9 mouse cellular contexts compared by ENCODE assay signal in the genomic region with DNA sequence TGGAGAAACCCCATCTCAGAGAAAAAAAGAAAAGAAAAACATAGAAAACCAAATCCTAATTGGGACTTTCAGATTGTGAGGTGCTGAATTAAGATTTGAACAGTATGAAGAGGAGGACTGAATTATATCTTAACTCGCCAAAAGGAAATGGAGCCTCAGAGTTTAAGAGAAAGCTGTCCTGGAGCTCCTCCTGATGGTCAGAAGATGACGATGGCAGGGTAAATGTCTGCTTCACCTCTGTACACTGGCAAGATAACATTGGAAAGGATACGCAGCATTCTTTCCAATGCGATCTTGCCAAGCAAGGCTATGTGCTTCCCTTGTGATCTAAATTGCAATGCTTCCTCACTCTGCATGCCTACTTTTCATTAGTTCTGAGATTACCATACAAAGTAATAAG. TPM values are rescaled to one million over a fixed set of nuclear protein-coding genes. Genes with fewer than 3 reads are reported as not detected.
A peak's percentile ranks its signal among the peaks of the same experiment; 100 is the strongest.
DNase-seq lines count a peak whose midpoint lies in the region; ATAC-seq and TF ChIP-seq lines count a peak whose summit lies in the region.
"Had no signal": no experiment of that assay in that cellular context is flagged by ENCODE, and none has a peak within 500 bp of the region (broad histone marks: within the 10 kb centered on the region; RNA-seq: fewer than 3 reads in every experiment).

No protein-coding gene starts in this region.

- H3K4me1 ChIP-seq in kidney, adult 2 months (ENCODE audit: control insufficient read depth, insufficient read depth, low read length): no peaks in the 10 kb centered on the region
- H3K4me1 ChIP-seq in kidney, embryonic 16.5 days (ENCODE audit: insufficient read depth, low read length): no peaks in the 10 kb centered on the region
- H3K4me1 ChIP-seq in CH12.LX (ENCODE audit: control insufficient read depth in 1 of 2, insufficient read depth in 2 of 2): no peaks in the 10 kb centered on the region
- H3K4me1 ChIP-seq in hindbrain, embryonic 11.5 days (replicated peaks; ENCODE audit: control insufficient read depth, insufficient read depth, low read length): no peaks in the 10 kb centered on the region

- in situ Hi-C loops in CH12.LX (cut with MboI; ENCODE audit: low pct_ligation_motif_present, low pct_unique_long_range_greater_than_20kb, low sequenced_read_pairs): loop anchor here (5.0 kb wide), 1 partner anchor 42 kb away; no protein-coding TSS in a partner anchor

- peaks cover 8% of the 10 kb centered on the region for H3K9me3 ChIP-seq in kidney, embryonic 16.5 days (ENCODE audit: low read length)
- peaks cover 4% of the 10 kb centered on the region for H3K9me3 ChIP-seq in CH12.LX (replicated peaks; ENCODE audit: low read length)
- no peaks in the 10 kb centered on the region for H3K9me3 ChIP-seq in hindbrain, embryonic 11.5 days (ENCODE audit: control insufficient read depth, low read length)

- H3K4me3 ChIP-seq in kidney, adult 2 months (ENCODE audit: insufficient read depth, low read depth, low read length): no peak overlapping the region
- H3K4me3 ChIP-seq in kidney, embryonic 16.5 days (ENCODE audit: low read length): no peak overlapping the region
- no peak overlapping the region for H3K4me3 ChIP-seq in CH12.LX (replicated peaks in 1 of 3; ENCODE audit: low read depth in 2 of 3, low read length in 2 of 3, poor library complexity in 1 of 3)
- no peak overlapping the region for H3K4me3 ChIP-seq in hindbrain, embryonic 11.5 days (ENCODE audit: low read depth, low read length)

- no peak for TF ChIP-seq POLR2A in kidney, adult 2 months (IDR thresholded peaks at IDR 0.05; ENCODE audit: low read depth, low read length)
- TF ChIP-seq POLR2A in CH12.LX (IDR thresholded peaks at IDR 0.05; ENCODE audit: low read depth, low read length): no peak
- no peak for TF ChIP-seq POLR2A in brain, embryonic 14.5 days (IDR thresholded peaks at IDR 0.05; ENCODE audit: borderline replicate concordance, extremely low read depth, insufficient read depth, insufficient read length, poor library complexity, severe bottlenecking)

- TF ChIP-seq EP300 in CH12.LX (IDR thresholded peaks at IDR 0.05; ENCODE audit: low read length): no peak

- peak; percentile 83 for TF ChIP-seq RAD21 in CH12.LX (IDR thresholded peaks at IDR 0.05; ENCODE audit: low read depth, low read length)

- DNase-seq in kidney, adult 2 months: peak; percentile 54
- peak; percentile 42 for DNase-seq in CH12.LX (ENCODE audit: extremely low read depth)
- DNase-seq in brain, embryonic 14.5 days (ENCODE audit: low read depth): peak; percentile 1
- DNase-seq in lung, postnatal 25 days (ENCODE audit: low spot score): peak; percentile 39
- no peak for DNase-seq in hindbrain, embryonic 11.5 days (ENCODE audit: low spot score)
- DNase-seq in urinary bladder, postnatal 4 days (ENCODE audit: low spot score in 2 of 2): no peak
- no peak for DNase-seq in urinary bladder, postnatal 10 days (ENCODE audit: low spot score)

- 58% methylated on average over 4 of the region's 4 CpGs for WGBS in kidney, adult 2 months
- WGBS in kidney, embryonic 16.5 days: 85% methylated on average over 4 of the region's 4 CpGs
- 90% methylated on average over 4 of the region's 4 CpGs for WGBS in hindbrain, embryonic 11.5 days

- dilution Hi-C loops in CH12.LX (cut with MboI; ENCODE audit: extremely low pct_ligation_motif_present, extremely low pct_unique_long_range_greater_than_20kb, low sequenced_read_pairs): no loop called here

- H3K27me3 ChIP-seq in kidney, adult 2 months (replicated peaks; ENCODE audit: control insufficient read depth, insufficient read depth, low read length): no peaks in the 10 kb centered on the region
- H3K27me3 ChIP-seq in kidney, embryonic 16.5 days (ENCODE audit: insufficient read depth, low read length): no peaks in the 10 kb centered on the region
- H3K27me3 ChIP-seq in CH12.LX (replicated peaks): no peaks in the 10 kb centered on the region
- H3K27me3 ChIP-seq in hindbrain, embryonic 11.5 days (ENCODE audit: control insufficient read depth, insufficient read depth, low read length): no peaks in the 10 kb centered on the region

- no peak overlapping the region for H3K4me2 ChIP-seq in kidney, embryonic 16.5 days (replicated peaks; ENCODE audit: low read depth, low read length)
- no peak overlapping the region for H3K4me2 ChIP-seq in CH12.LX (ENCODE audit: insufficient read depth, low read depth, poor library complexity, severe bottlenecking)
- no peak overlapping the region for H3K4me2 ChIP-seq in hindbrain, embryonic 11.5 days (replicated peaks; ENCODE audit: low read depth, low read length)

- no peak for ATAC-seq in kidney, embryonic 16.5 days (ENCODE audit: low FRiP score, low TSS enrichment)
- no peak for ATAC-seq in hindbrain, embryonic 11.5 days (ENCODE audit: low FRiP score)
- ATAC-seq: forebrain, embryonic 16.5 days had no signal

- no peak overlapping the region for H3K9ac ChIP-seq in kidney, embryonic 16.5 days (replicated peaks; ENCODE audit: low read length)
- H3K9ac ChIP-seq in CH12.LX (ENCODE audit: insufficient read depth, low read depth): no peak overlapping the region
- no peak overlapping the region for H3K9ac ChIP-seq in hindbrain, embryonic 11.5 days (ENCODE audit: low read depth, low read length)

- no peak overlapping the region for H3K27ac ChIP-seq in kidney, adult 2 months (ENCODE audit: insufficient read depth, low read depth, low read length)
- no peak overlapping the region for H3K27ac ChIP-seq in kidney, embryonic 16.5 days (ENCODE audit: low read length)
- no peak overlapping the region for H3K27ac ChIP-seq in CH12.LX (ENCODE audit: insufficient read depth, low read depth)
- H3K27ac ChIP-seq in hindbrain, embryonic 11.5 days (ENCODE audit: low read depth, low read length): no peak overlapping the region

- H3K36me3 ChIP-seq in kidney, adult 2 months (ENCODE audit: control insufficient read depth, insufficient read depth, low read length): no peaks in the 10 kb centered on the region
- H3K36me3 ChIP-seq in kidney, embryonic 16.5 days (ENCODE audit: insufficient read depth, low read length): no peaks in the 10 kb centered on the region
- H3K36me3 ChIP-seq in CH12.LX (replicated peaks in 1 of 2; ENCODE audit: control insufficient read depth in 1 of 2, insufficient read depth in 1 of 2, low read length in 1 of 2): no peaks in the 10 kb centered on the region
- no peaks in the 10 kb centered on the region for H3K36me3 ChIP-seq in hindbrain, embryonic 11.5 days (ENCODE audit: control insufficient read depth, insufficient read depth, low read length)

- H3K79me2 ChIP-seq in CH12.LX (replicated peaks; ENCODE audit: control insufficient read depth, extremely low read depth, insufficient read depth, poor library complexity, severe bottlenecking): no peaks in the 10 kb centered on the region

- peak; percentile 58 for TF ChIP-seq CTCF in kidney, adult 2 months (conservative IDR thresholded peaks at IDR 0.05; ENCODE audit: insufficient read depth, insufficient read length, low read depth, low read length)
- TF ChIP-seq CTCF in CH12.LX (conservative IDR thresholded peaks at IDR 0.05 in 1 of 2, IDR thresholded peaks at IDR 0.05 in 1 of 2; ENCODE audit: low read depth in 2 of 2, low read length in 2 of 2): peak; percentile 25 to 82; a peak in 2 of 4 replicates
- no peak for TF ChIP-seq CTCF in brain, embryonic 14.5 days (IDR thresholded peaks at IDR 0.05; ENCODE audit: borderline replicate concordance, extremely low read depth, insufficient read depth, insufficient read length)

TF ChIP-seq in CH12.LX, 34 proteins besides CTCF, POLR2A, EP300 and RAD21:
- TF ChIP-seq RCOR1 (conservative IDR thresholded peaks at IDR 0.05; ENCODE audit: low read depth, low read length) (no peak), SMC3 (IDR thresholded peaks at IDR 0.05; ENCODE audit: low read depth, low read length) (peak; percentile 74), NRF1 (IDR thresholded peaks at IDR 0.05; ENCODE audit: low read depth, low read length) (no peak)

RNA-seq across cellular contexts. Expression of a gene that starts 8.3 kb away (rescaled TPM):
- polyA plus RNA-seq in kidney, adult 2 months (2012; rRNA removed): not detected in 2 replicates
- 0.52 TPM in 1 of 2 replicates, not detected in the other for polyA plus RNA-seq in kidney, embryonic 16.5 days (2015; fragmentation: Nextera tagmentation; extraction: Ambion mirVana)
- total RNA-seq in CH12.LX (2012; rRNA removed): not detected in 2 replicates
- not detected in 2 replicates for total RNA-seq in CH12.LX (2014; rRNA removed)
- polyA plus RNA-seq in CH12.LX (2012; ENCODE audit: insufficient read length, low read depth): not detected in 2 replicates
- not detected in 2 replicates for polyA plus RNA-seq in brain, embryonic 14.5 days (2012; rRNA removed)
- polyA plus RNA-seq in hindbrain, embryonic 11.5 days (2014; fragmentation: Nextera tagmentation; extraction: Ambion mirVana): not detected in 2 replicates
- polyA plus RNA-seq: forebrain, embryonic 16.5 days had no signal

RNA-seq across cellular contexts. Expression of a gene that starts 37.4 kb away (rescaled TPM):
- 11.4 and 11.6 TPM in 2 replicates for polyA plus RNA-seq in kidney, adult 2 months (2012; rRNA removed)
- polyA plus RNA-seq in kidney, embryonic 16.5 days (2015; fragmentation: Nextera tagmentation; extraction: Ambion mirVana): 45.5 and 46.7 TPM in 2 replicates
- total RNA-seq in CH12.LX (2012; rRNA removed): 33.7 and 36.1 TPM in 2 replicates
- 43.2 and 46.5 TPM in 2 replicates for total RNA-seq in CH12.LX (2014; rRNA removed)
- polyA plus RNA-seq in CH12.LX (2012; ENCODE audit: insufficient read length, low read depth): 45.1 and 49.5 TPM in 2 replicates
- 60.7 and 60.8 TPM in 2 replicates for polyA plus RNA-seq in brain, embryonic 14.5 days (2012; rRNA removed)
- polyA plus RNA-seq in hindbrain, embryonic 11.5 days (2014; fragmentation: Nextera tagmentation; extraction: Ambion mirVana): 58.6 and 63.2 TPM in 2 replicates

RNA-seq across cellular contexts. Expression of a gene that starts 39.8 kb away (rescaled TPM):
- 26.4 and 28.7 TPM in 2 replicates for polyA plus RNA-seq in kidney, adult 2 months (2012; rRNA removed)
- 46.0 and 47.7 TPM in 2 replicates for polyA plus RNA-seq in kidney, embryonic 16.5 days (2015; fragmentation: Nextera tagmentation; extraction: Ambion mirVana)
- total RNA-seq in CH12.LX (2012; rRNA removed): 11.4 and 12.4 TPM in 2 replicates
- total RNA-seq in CH12.LX (2014; rRNA removed): 13.2 and 13.5 TPM in 2 replicates
- polyA plus RNA-seq in CH12.LX (2012; ENCODE audit: insufficient read length, low read depth): 24.9 and 27.7 TPM in 2 replicates
- 31.6 and 36.6 TPM in 2 replicates for polyA plus RNA-seq in brain, embryonic 14.5 days (2012; rRNA removed)
- polyA plus RNA-seq in hindbrain, embryonic 11.5 days (2014; fragmentation: Nextera tagmentation; extraction: Ambion mirVana): 21.8 and 24.8 TPM in 2 replicates

Comparison
In these comparisons a context has a peak if more than half of its experiments do, and no peak if none do; other contexts are left out.
1. DNase-seq: peak in kidney, adult 2 months (single experiment), CH12.LX (single experiment), brain, embryonic 14.5 days (single experiment) and lung, postnatal 25 days (single experiment); none in hindbrain, embryonic 11.5 days (single experiment), urinary bladder, postnatal 4 days (0 of 2) and urinary bladder, postnatal 10 days (single experiment).